Mouse (Mus musculus) ES-E14 (cell line): Measurements from ENCODE around the gene Gm16867. TPM values are rescaled to one million over a fixed set of nuclear protein-coding genes. Genes with fewer than 3 reads are reported as not detected.

ENCODE experiments used
- total RNA-seq: library from RNA; depleted of rRNA; stranded (reverse); fragments of 300-350 nt; gene quantifications from 2 replicates; pipeline ENCODE4 v1.2.3, GENCODE M21; 2012; rRNA removed

Gm16867 gene
- total RNA-seq, 1 experiment: not detected

Other genes with a start within 250 kb of the Gm16867 start
- not detected in 2 replicates for gene Synb, start 209.1 kb downstream of the Gm16867 start, total RNA-seq
- not detected in 2 replicates for gene Gm27179, start 9.2 kb upstream of the Gm16867 start, total RNA-seq
- gene Entpd4b, start 52.1 kb upstream of the Gm16867 start, total RNA-seq: 4.6 and 11.3 TPM in 2 replicates